Mouse (Mus musculus) hindlimb bud, embryonic 11.5 days (tissue): ENCODE results near the gene Cinp.

Experiments used
- DNase-seq: peaks from one replicate; pipeline ENCODE4 v3.0.0-alpha.2; 2012; ENCODE audit warnings: low read depth, low spot score; ENCODE audit errors: extremely low spot score

Gene Cinp

GRCm38 (mm10) chr12:110837192-110837841 is 51.6 kb downstream of the Cinp start:
- DNase-seq = no peak

DNA sequence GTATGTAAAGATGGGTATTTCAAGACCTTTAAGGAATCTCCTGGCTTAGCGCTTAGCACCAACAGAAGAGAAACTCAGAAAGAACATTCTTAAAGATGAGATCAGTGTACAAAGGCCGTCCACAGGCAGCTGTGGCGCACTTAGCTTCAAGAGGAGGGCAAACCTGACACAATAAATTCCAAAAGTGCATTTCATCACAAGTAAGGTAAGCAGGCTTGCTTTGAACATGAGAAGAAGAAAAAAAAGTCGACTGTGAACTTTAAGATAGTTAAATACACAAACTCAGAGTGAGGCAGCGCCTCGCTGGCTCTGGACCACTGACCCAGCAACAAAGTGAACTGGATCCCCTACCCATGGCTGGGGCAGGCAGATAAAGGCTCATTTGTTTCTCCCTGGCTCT is 52.2 kb downstream of the Cinp start:
- no peak for DNase-seq

GRCm38 (mm10) chr12:110835182-110835581 is 53.8 kb downstream of the Cinp start:
- no peak for DNase-seq

GRCm38 (mm10) chr12:110830293-110831024 is 58.5 kb downstream of the Cinp start:
- DNase-seq = no peak

DNA sequence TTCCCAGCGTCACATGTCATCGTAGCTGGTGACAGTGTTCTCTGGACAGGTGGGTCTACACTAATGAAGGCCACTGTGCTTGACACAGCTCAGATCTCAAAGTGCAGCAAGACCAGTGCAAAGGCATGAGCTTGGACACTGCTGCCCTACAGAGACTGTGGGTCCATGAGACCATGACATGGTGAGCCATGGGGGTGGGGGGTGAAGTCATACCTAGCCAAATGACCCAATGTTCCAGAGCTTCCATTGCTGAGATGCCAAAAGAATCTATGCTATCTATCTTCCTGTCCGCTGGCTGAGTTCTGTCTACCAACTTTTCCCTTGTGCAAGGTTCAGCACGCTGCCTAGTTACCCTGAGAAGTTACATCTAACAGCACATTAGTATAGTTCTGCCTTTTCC is 60.0 kb downstream of the Cinp start:
- DNase-seq = no peak
